Mouse (Mus musculus): Measurements from ENCODE around the gene Prss16.

Prss16 gene

DNA sequence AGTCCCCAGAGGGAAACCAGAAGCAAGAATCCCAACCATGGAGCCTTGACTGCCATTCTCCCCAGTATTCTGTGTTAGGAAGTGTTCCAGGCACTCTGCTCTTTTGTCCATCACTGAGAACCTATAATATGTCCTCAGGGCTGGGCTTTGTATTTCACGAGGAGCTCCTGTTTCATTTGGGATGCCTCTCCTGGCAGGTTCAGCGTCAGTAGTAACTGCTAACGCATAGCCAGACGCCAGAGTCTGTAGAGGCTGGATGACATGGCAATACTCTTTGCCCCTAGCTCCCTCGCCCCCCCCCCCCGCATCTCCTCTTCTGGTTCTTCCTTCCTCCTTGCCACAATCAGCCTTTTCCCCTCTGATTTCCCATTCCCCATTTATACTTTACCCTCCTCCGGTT is at the start of gene Prss16:
Gene Prss16 (minus strand): TSS at position 101 of the 400 bp plus-strand sequence.
- DNase-seq: no peak

DNA sequence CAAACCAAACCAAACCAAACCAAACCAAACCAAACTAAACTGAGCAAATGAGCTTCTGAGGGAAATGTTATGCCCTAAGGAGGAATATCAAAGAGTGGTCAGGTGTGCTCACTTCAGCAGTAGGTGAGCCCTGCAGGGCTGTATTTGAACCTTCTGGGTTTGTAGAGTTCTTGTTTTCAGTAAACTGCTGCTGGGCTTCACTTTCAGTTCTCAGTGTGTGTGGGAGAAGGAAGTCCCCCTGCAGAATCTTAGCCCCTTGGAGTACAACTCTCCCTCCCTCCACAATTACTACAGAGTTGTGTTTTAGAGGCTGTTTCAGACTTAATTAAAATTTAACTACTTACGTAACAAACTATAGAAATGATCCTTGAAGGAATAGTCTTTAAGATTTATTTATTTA is 44.2 kb upstream of the Prss16 start:
- no peak for DNase-seq

DNA sequence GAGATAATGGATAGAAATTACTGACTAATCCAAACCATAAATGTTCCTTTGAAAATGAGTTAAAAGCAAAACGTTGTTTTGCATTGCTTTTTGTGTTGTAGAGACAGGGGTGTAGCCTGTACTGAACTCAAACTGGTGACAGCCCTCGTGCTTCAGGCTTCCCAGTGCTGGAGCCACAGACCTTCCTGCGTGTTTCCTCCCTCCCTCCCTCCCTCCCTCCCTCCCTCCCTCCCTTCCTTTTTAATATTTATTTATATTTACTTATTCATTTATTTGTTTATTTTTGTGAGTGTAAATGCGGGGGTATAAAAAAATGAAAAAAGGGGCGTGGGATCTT is 41.9 kb upstream of the Prss16 start:
- DNase-seq: no peak

DNA sequence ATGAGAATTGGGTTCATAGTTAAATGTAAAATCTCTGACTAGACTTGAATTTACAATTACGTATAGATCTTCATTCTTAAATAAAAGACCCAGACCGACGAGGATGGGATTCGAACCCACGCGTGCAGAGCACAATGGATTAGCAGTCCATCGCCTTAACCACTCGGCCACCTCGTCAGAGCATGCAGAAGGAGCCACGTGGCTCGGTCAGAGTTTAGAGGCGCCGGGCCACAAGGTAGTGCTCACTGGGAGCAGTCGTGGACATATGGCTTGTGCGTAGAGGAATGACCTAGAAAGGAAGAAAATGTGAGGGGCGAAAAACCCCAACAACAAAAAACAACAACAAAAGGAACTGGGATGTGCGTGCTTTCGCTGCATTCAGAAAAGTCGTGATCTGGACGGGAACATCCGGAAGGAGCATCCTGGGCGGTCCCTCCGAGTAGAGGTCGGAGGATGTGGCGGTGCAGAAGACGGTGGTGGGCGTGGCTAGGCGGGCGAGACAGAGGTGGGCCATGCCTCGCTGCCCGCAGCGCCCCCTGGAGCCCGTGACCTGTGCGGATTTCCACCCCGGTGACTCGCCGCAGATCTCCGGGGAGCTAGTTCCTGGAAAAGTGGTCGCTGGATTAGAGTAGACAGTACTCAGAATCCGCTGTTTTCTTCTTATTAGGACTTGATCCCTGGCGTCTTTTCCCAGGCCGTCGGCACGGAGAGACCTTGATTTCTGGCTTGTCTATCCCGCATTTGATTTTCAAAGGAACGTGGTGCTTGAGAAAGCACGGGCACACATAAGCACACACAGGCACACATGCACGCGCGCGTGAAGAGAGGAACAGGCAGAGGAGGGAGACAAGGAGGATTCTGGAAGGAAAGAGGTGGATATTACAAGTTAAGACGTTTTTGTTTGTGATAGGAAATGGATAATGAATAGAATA is 41.3 kb upstream of the Prss16 start:
- DNase-seq: peak; percentile 67 to 71

DNA sequence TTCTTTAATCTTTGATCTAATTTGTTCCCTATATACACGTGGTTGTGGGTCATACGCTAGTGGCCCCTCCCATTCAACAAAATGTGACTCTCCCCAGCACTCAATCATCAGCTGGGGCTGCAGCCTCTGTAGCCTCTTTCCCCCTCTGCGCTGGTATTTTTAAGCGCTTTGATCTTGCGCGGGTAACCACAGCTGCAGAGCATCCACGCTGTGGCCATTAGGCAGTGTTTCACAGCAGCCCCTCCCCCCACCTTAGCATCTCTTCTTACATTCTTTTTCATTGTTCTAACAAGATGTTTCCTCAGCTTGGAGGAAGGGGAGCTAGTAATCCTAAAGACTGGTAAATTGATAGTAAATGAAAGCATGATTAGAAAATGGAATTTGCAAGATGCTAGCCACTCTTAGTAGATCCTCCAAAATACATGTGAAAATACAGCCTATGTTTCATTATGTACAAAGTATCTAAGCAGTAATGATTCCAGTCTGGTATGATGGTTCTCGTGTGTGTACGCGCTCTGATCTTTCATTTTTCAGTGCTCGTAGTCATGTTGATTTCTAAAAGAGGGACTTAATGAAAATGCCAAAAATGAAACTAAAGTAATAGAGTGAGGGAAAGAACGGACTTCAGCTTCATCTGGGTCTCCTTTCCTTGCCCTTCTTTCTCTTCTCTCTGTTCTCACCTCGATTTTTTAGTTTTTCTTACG is 40.3 kb upstream of the Prss16 start:
- DNase-seq: no peak

DNA sequence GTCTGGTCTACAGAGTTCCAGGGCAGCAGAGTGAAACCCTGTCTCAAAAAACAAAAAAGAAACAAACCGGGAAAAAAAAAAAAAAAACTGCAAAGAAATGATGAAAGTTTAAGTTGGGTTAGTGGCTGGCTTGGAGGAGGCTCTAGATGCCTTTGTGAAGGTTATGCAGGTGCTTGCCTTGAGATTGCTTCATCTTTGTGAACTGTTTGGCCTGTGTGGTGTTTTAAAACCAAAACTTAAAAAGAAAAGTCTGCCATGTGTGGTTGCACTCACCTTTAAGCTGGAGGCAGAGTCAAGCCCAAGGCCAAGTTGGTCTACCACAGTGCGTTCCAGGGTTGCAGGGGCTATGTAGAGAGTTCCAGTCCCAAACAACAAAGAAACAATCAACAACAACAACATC is 39.5 kb upstream of the Prss16 start:
- DNase-seq: no peak

DNA sequence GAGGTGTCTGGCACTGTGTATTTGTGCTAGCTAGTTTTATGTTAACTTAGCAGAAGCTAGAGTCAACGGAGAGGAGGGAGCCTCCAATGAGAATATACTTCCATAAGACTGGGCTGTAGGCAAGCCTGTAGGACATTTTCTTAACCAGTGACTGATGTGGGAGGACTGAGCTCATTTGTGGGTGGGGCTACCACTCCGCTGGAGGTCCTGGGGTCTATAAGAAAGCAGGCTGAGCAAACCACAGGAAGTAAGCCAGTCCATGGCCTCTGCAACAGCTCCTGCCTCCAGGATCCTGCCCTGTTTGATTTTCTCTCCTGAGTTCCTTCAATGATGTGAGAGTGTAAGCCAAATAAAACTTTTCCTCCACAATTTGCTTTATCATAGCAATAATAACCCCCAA is 35.8 kb upstream of the Prss16 start:
- no peak for DNase-seq

DNA sequence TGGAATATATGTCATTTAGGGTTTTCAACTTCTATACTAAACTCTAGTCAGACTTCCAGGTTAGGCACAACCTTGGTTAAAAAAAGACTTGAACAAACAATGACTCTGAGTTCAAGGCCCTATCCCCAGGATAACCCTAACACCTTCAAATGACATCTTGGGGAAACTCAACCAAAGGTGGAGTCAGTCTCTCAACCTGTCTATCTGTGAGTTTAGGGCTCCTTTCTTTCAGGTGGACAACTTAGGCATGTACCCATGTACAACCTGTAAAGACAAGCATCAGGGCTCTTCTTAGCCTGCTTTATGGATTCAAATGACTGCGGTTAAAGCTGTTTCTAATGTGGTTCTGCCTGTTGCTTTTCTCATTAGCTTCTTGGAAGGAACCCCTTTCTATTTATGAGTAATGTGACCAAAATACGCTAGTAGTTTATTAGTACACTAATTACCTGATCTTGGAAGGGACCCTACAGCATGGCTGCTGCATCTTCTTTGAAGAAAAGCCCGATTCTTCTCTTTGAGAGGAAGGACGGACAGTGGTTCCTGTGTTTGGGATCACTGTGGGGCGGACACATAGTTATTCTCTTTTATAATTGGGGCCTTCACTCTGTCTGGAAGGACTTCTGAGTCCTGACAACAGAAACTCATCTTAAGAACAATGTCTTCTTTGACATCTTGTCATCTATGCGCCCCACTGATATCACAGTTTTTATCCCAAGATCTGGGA is 35.1 kb upstream of the Prss16 start:
- DNase-seq: no peak

DNA sequence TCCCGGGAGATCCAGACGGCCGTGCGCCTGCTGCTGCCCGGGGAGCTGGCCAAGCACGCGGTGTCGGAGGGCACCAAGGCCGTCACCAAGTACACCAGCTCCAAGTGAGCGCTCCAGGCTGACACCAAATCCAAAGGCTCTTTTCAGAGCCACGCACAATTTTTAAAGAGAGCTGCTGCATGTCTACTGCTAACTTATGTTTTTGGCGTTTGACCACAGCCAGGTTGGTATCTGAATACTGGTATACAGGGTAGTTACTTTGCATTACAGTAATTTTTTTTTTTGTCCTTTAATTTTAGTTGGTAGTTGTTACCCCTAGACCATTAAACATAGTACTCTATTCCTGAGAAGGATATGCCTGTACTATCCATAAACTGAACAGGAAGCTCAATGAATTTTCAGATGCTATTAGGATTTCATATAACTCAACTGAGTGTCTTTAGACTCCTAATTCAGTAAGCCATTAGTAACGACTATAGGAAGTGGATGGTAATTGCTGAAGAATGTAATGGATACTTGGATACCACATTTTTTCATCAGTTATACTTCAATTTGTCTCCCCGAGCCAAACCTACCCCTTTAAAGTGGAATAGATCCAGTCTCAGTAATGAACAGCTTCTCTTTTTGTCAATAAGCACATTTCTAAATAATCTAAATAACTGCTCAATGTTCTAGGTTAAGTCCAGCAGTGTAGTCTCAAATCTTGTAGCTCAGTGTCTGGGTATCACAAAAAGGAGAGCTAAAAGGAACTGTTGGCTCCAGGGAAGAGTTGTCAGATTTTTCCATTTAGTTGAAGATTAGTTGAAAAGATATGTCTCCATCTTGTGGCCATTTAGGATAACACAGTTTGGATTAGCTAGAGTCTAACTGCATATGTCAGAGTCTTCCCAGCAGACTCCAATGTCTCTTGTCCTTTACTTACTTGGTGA is 34.2 kb upstream of the Prss16 start:
- peak in 1 of 2 experiments; percentile 13 for DNase-seq

DNA sequence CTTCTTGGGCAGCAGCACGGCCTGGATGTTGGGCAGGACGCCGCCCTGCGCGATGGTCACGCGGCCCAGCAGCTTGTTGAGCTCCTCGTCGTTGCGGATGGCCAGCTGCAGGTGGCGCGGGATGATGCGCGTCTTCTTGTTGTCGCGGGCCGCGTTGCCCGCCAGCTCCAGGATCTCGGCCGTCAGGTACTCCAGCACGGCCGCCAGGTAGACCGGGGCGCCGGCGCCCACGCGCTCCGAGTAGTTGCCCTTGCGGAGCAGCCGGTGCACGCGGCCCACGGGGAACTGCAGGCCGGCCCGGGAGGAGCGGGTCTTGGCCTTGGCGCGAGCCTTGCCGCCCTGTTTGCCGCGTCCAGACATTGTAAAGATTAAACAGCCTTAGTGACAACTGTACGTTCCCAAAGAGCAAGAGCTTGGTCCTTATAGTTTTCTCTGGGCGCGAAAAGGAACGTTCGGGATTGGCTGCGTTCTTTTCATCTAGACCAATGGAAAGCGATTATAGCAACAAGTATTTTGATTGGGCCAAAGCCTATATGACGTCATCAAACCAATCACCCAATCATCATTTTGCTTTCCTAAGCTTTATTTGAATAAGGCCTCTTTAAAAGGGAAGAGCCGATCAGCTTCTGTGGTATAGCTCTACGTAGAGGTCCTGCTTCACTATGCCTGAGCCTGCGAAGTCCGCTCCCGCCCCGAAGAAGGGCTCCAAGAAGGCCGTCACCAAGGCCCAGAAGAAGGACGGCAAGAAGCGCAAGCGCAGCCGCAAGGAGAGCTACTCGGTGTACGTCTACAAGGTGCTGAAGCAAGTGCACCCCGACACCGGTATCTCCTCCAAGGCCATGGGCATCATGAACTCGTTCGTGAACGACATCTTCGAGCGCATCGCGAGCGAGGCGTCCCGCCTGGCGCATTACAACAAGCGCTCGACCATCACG is 33.3 kb upstream of the Prss16 start, which contains the start of the genes Hist1h2ag and Hist1h2bj:
Gene Hist1h2ag (minus strand): TSS at position 377 of the 935 bp plus-strand sequence.
Gene Hist1h2bj (plus strand): TSS at position 647 of the 935 bp plus-strand sequence.
- DNase-seq: peak; percentile 75 to 92

DNA sequence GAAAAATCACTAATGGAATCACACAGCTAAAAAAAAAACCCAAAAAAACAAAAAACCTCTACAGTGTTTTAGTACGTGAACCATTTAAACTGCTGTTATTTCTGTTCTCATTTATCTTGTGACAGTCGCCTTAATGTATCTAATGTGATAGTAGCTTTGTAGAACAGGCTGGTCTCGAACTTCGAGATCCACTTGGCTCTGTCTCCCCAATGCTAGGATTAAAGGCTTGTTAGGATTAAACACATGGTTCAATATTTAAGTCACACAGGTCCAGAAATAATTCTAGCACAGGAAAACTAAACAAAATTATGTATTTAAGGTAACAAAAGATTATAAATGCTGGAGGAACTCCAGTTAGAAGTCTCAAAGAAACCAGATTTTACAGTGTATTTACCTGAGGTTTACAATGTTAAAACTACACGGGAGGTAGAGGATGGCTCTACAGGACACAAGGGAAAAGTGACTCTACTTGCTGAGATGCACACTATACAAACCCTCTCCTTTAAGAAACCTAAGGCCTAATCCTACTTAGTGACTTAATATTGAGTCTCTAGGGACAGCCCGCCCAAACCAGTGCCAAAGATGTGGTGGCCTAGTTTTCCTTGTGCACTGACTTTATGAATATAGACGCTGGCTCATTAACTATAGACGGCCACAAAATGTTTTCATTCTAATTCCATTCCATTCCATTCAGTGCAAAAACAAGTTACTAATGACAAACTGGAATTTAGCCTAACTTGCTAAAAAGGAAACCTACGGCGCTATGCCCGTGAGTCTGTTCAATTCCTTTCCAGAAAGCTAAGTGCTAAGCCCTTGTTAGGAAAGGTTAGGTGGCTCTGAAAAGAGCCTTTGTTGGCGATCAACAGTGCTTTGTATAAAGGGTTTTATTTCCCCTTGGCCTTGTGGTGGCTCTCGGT is 32.4 kb upstream of the Prss16 start:
- no peak for DNase-seq

DNA sequence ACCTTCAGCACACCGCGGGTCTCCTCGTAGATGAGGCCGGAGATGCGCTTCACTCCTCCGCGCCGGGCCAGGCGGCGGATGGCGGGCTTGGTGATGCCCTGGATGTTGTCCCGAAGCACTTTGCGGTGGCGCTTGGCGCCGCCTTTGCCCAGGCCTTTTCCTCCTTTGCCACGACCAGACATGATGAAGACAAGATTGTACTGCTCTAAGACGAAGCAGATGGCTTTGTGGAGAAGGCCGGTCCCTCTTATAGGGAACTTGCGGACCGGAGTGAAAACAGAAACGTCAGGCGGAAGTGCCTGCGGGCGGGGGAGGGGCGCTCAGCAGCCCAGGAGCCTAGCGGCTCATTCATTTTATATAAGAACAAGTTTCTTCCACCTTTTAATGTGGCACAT is 31.6 kb upstream of the Prss16 start, which contains the start of gene Hist1h4i:
Gene Hist1h4i (minus strand): TSS at position 221 of the 395 bp plus-strand sequence.
- DNase-seq: peak; percentile 96 to 99

DNA sequence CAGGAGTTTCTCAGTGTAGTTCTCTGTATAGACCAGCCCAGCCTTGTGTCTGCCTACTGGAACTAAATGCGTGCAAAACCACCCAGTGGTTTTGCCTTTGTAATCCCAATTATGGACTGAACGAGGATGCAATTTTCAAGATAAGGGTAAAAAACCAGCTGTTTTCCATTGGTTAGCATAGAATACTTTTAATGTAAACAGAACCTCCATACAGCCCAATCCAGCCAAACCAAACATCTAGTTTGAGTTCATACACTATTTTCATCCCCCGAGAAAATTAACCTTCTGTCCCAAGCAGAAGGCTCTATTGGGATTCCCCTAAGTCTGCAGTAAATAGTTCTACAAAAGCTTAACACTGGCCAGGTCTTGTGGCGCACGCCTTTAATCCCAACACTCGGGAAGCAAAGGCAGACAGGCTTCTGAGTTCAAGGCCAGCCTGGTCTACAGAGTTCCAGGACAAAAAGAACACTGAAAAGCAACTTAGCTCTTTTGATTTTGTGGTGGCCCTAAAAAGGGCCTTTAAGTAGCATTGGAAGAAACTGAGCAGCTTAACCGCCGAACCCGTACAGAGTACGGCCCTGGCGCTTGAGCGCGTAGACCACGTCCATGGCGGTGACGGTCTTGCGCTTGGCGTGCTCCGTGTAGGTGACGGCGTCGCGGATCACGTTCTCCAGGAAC is 31.1 kb upstream of the Prss16 start:
- peak in 1 of 2 experiments; percentile 14 for DNase-seq

DNA sequence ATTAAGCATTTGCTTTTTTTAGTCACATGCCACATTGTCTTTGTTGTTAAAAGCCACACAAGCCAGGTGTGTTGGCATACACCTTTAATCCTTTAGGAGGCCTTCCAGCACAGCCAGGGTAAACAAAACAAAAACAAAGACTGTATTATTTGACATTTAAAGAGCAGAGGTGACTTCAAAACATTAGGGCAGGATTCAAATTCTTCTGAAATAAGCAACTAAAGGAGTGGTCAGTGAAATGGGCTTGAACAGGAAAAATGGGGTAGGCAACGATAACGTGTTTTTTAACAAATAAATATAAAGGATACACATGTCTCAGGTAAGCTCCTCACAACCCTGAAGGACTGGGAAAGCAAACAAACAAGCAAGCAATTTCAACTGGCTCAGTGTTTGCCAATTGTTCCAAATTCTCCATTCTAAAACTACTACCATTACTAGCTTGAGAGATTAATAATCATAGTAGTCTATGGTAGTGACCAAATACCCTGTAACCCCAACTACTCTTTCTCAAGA is 30.5 kb upstream of the Prss16 start:
- no peak for DNase-seq

DNA sequence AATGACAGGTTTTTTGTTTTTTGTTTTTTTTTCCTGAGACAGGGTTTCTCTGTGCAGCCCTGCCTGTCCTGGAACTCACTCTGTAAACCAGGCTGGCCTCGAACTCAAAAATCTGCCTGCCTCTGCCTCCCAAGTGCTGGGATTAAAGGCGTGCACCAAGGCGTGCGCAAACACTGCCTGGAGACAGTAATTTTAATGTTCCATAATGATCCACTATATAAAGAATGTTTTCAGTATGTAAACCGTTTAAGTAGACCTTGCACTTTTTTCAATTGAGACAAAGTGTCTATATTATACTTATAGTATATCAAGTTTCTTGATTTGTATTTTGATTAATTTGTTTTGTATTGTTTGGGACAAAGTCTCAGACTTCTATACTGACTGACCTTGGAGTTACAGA is 29.8 kb upstream of the Prss16 start:
- no peak for DNase-seq

DNA sequence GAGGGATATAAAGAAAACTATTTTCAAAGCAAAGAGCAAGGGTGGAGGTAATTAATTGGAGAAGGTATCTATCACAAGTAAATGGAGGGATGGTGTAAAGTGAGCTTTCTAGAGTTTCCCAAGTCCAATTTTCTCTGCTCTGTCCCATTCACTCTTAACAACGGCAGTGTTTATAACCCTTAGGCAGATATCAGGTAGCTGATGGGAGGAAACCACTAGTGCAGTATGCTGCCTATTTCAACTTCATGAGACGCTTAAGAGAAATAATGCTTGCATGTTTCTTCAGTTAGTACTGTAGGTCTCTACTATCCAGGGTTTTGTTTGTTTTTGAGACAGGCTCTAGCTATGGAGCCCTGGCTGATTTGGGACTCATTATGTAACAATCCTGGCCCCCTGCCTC is 27.9 kb upstream of the Prss16 start:
- no peak for DNase-seq

DNA sequence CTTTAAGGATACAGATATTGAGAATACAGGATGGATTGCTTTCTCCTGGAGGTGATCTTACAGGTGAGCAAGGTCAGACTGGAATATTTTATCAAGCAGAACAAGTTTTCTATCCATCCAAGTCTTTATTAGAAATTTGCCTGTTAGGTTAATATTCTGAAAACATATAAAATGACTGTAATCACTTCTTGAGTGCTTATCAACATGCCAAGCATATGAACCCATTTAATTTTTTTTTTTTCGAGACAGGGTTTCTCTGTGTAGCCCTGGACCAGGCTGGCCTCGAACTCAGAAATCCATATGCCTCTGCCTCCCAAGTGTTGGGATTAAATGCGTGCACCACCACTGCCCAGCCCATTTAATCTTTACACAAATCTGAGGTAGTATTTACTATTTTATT is 27.4 kb upstream of the Prss16 start:
- no peak for DNase-seq

DNA sequence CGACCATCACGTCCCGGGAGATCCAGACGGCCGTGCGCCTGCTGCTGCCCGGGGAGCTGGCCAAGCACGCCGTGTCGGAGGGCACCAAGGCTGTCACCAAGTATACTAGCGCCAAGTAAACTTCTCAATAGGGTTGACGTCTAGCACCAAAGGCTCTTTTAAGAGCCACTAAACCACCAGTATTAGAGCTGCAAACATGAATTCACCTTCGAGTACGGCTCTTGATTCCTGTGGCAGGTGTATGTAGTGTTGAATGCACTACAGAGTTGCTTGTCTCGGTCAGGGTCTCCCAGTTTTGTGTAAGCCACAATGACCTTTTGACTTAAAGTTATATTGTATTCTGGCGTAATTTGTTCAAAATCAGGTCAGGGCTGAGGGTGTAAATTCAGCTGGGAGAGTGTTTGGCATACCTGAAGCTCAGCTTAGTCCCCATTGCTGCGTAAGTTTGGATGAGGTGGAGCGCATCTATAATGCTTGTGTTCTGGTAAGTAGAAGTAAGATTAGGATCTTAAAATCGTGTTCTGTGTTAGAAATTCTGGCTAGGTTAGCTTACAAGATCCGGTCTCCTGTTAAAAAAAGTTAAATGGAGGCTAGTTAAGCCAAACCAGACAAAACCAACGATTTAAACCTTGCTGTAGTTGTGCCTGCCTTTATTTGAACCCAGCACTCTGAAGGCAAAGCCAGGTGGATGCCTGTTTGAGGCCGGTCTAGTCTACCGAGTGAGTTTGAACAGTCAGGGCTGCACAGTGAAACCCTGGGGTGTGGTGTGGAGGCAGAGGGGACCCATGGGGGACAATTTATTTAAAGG is 26.8 kb upstream of the Prss16 start:
- DNase-seq: no peak

All from cerebellum, postnatal 36 days (tissue).